23 mouse cellular contexts compared by ENCODE assay signal in genomic region chr2:51234427-51234826, GRCm38 (mm10).
DNase-seq lines count a peak whose midpoint lies in the region; ATAC-seq lines count a peak whose summit lies in the region.
"Had no signal": no experiment of that assay in that cellular context is flagged by ENCODE, and none has a peak within 500 bp of the region (broad histone marks: within the 10 kb centered on the region; RNA-seq: fewer than 3 reads in every experiment).

No protein-coding gene starts in this region.

- no peaks in the 10 kb centered on the region for H3K4me1 ChIP-seq in embryonic facial prominence, embryonic 11.5 days (ENCODE audit: control insufficient read depth, insufficient read depth, low read length)
- H3K4me1 ChIP-seq in embryonic facial prominence, embryonic 10.5 days: peaks cover 21% of the 10 kb centered on the region
- 0 out of 2 replicates have a peak, but pooled peaks cover 3% of the 10 kb centered on the region for H3K4me1 ChIP-seq in heart, embryonic 12.5 days (replicated peaks)
- H3K4me1 ChIP-seq: heart, embryonic 10.5 days had no signal

- no peak overlapping the region for H3K4me3 ChIP-seq in embryonic facial prominence, embryonic 11.5 days (ENCODE audit: low read depth, low read length)
- H3K4me3 ChIP-seq in embryonic facial prominence, embryonic 10.5 days: no peak overlapping the region
- no peak overlapping the region for H3K4me3 ChIP-seq in heart, embryonic 12.5 days
- H3K4me3 ChIP-seq: embryonic facial prominence, embryonic 12.5 days; heart, embryonic 10.5 days; hindbrain, embryonic 12.5 days; intestine, embryonic 15.5 days; limb, embryonic 12.5 days had no signal

- no peaks in the 10 kb centered on the region for H3K9me3 ChIP-seq in embryonic facial prominence, embryonic 11.5 days (replicated peaks; ENCODE audit: control insufficient read depth, low read length)
- no peaks in the 10 kb centered on the region for H3K9me3 ChIP-seq in embryonic facial prominence, embryonic 10.5 days
- H3K9me3 ChIP-seq in heart, embryonic 12.5 days (replicated peaks): no peaks in the 10 kb centered on the region
- H3K9me3 ChIP-seq: embryonic facial prominence, embryonic 12.5 days; heart, embryonic 10.5 days; hindbrain, embryonic 12.5 days; intestine, embryonic 15.5 days; limb, embryonic 12.5 days had no signal

- ATAC-seq in embryonic facial prominence, embryonic 11.5 days (replicated peaks; ENCODE audit: insufficient number of reproducible peaks, low FRiP score, low TSS enrichment, low read depth): no peak; the same call in 1 of the 2 replicates
- no peak for ATAC-seq in heart, embryonic 12.5 days (ENCODE audit: insufficient number of reproducible peaks, low FRiP score)
- ATAC-seq: forebrain, embryonic 14.5 days; hindbrain, postnatal 0 days; intestine, embryonic 15.5 days had no signal

- H3K36me3 ChIP-seq in embryonic facial prominence, embryonic 11.5 days (replicated peaks; ENCODE audit: control insufficient read depth, insufficient read depth, low read depth, low read length): no peaks in the 10 kb centered on the region
- no peaks in the 10 kb centered on the region for H3K36me3 ChIP-seq in embryonic facial prominence, embryonic 10.5 days (replicated peaks)
- H3K36me3 ChIP-seq in heart, embryonic 12.5 days: no peaks in the 10 kb centered on the region
- H3K36me3 ChIP-seq: embryonic facial prominence, embryonic 12.5 days; heart, embryonic 10.5 days; hindbrain, embryonic 12.5 days; intestine, embryonic 15.5 days; limb, embryonic 12.5 days had no signal

- peak; percentile 68 for DNase-seq in embryonic facial prominence, embryonic 11.5 days (ENCODE audit: low spot score)
- DNase-seq in embryonic facial prominence, embryonic 10.5 days (ENCODE audit: low spot score): no peak
- peak; percentile 3 to 11 for DNase-seq in kidney, postnatal 4 days
- no peak for DNase-seq in kidney, postnatal 14 days
- DNase-seq in NIH3T3 (ENCODE audit: low read depth): peak; percentile 48
- peak; percentile 20 for DNase-seq in forelimb bud, embryonic 11.5 days (ENCODE audit: low read depth, low spot score)
- DNase-seq in right cerebral cortex, postnatal 14 days: no peak
- DNase-seq: adrenal gland, postnatal 10 days; cerebellum, adult 8-10 months; cerebellum, postnatal 25 days; gastrocnemius, postnatal 10 days; heart, postnatal 36 days; kidney, adult 8-10 months had no signal

- no peak overlapping the region for H3K27ac ChIP-seq in embryonic facial prominence, embryonic 11.5 days (replicated peaks; ENCODE audit: low read depth, low read length)
- no peak overlapping the region for H3K27ac ChIP-seq in embryonic facial prominence, embryonic 10.5 days (replicated peaks)
- no peak overlapping the region for H3K27ac ChIP-seq in heart, embryonic 12.5 days (ENCODE audit: poor library complexity, severe bottlenecking)
- H3K27ac ChIP-seq: embryonic facial prominence, embryonic 12.5 days; heart, embryonic 10.5 days; hindbrain, embryonic 12.5 days; hindbrain, postnatal 0 days; intestine, embryonic 15.5 days; limb, embryonic 12.5 days had no signal

- no peak overlapping the region for H3K9ac ChIP-seq in embryonic facial prominence, embryonic 11.5 days (replicated peaks; ENCODE audit: low read length)
- no peak overlapping the region for H3K9ac ChIP-seq in heart, embryonic 12.5 days
- H3K9ac ChIP-seq: embryonic facial prominence, embryonic 12.5 days; hindbrain, embryonic 12.5 days; intestine, embryonic 15.5 days; limb, embryonic 12.5 days had no signal

- no peak overlapping the region for H3K4me2 ChIP-seq in embryonic facial prominence, embryonic 11.5 days (ENCODE audit: low read depth, low read length)
- no peak overlapping the region for H3K4me2 ChIP-seq in heart, embryonic 12.5 days
- H3K4me2 ChIP-seq: embryonic facial prominence, embryonic 12.5 days; hindbrain, embryonic 12.5 days; intestine, embryonic 15.5 days; limb, embryonic 12.5 days; liver, embryonic 11.5 days had no signal

- H3K27me3 ChIP-seq in embryonic facial prominence, embryonic 11.5 days (ENCODE audit: control insufficient read depth, insufficient read depth, low read length): no peaks in the 10 kb centered on the region
- H3K27me3 ChIP-seq in embryonic facial prominence, embryonic 10.5 days (replicated peaks; ENCODE audit: low read depth, poor library complexity, severe bottlenecking): no peaks in the 10 kb centered on the region
- no peaks in the 10 kb centered on the region for H3K27me3 ChIP-seq in heart, embryonic 12.5 days (replicated peaks)
- H3K27me3 ChIP-seq: CH12.LX; embryonic facial prominence, embryonic 12.5 days; hindbrain, embryonic 12.5 days; intestine, embryonic 15.5 days; limb, embryonic 12.5 days had no signal

- 56% methylated on average over 5 of the region's 5 CpGs for WGBS in embryonic facial prominence, embryonic 11.5 days
- 69% methylated on average over 5 of the region's 5 CpGs for WGBS in embryonic facial prominence, embryonic 10.5 days
- 76% methylated on average over 5 of the region's 5 CpGs for WGBS in heart, embryonic 12.5 days

Comparison
In these comparisons a context has a peak if more than half of its experiments do, and no peak if none do; other contexts are left out.
1. DNase-seq: peak in embryonic facial prominence, embryonic 11.5 days (single experiment), kidney, postnatal 4 days (2 of 2), NIH3T3 (single experiment) and forelimb bud, embryonic 11.5 days (single experiment); none in embryonic facial prominence, embryonic 10.5 days (single experiment), kidney, postnatal 14 days (single experiment) and right cerebral cortex, postnatal 14 days (single experiment).